Mouse (Mus musculus): ENCODE results near the gene Med27. TPM values are rescaled to one million over a fixed set of nuclear protein-coding genes. Genes with fewer than 3 reads are reported as not detected.

Gene Med27
- polyA plus RNA-seq (2017; shearing (Covaris generic)): 10 to 100 TPM; 40.3 to 54.1 TPM

DNA sequence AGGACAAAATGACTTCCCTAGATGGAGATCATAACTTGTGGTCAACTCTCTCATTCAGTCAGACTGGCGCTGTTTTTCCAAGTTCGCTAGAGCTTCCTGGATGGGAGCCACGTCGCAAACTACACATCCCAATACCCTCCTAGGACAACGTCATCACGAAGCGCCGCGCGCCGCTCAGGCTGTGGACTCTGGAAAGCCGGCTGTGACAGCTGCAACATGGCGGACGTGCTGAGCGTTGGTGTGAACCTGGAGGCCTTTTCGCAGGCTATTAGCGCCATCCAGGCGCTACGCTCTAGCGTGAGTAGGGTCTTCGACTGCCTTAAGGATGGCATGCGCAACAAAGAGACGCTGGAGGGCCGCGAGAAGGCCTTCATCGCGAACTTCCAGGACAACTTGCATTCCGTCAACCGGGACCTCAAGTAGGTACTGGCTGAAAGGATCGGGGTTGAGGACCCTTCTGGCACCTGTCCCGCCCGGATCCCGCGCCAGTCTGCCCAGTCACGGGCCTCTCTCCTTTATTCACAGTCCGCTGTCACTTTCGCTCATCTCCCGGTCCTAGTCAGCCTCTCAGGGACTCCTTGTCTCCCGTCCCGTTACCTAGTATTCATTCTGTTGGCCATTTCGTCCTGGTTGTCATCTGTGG, at the start of gene Med27:
Med27 (plus strand) TSS at position 191 of the 643 bp plus-strand sequence.

Other genes starting within 250 kb of the Med27 start
- 10 to 100 TPM; 72.9 to 75.3 TPM for gene Setx, start 222.6 kb upstream of the Med27 start, polyA plus RNA-seq (2017; shearing (Covaris generic))
- 10 to 100 TPM in 1 of 2 experiments, 1 to 10 TPM in 1; 4.1 to 10.5 TPM for gene Ntng2, start 93.8 kb upstream of the Med27 start, polyA plus RNA-seq (2017; shearing (Covaris generic))